Mouse (Mus musculus): ENCODE results near the gene Krt12. TPM values are rescaled to one million over a fixed set of nuclear protein-coding genes. Genes with fewer than 3 reads are reported as not detected.
A peak's percentile ranks its signal among the peaks of the same experiment; 100 is the strongest.

The Krt12 gene
- not detected in 2 replicates for total RNA-seq (2014; fragmentation: Nextera tagmentation)
- total RNA-seq (2017): not detected in 2 replicates

DNA sequence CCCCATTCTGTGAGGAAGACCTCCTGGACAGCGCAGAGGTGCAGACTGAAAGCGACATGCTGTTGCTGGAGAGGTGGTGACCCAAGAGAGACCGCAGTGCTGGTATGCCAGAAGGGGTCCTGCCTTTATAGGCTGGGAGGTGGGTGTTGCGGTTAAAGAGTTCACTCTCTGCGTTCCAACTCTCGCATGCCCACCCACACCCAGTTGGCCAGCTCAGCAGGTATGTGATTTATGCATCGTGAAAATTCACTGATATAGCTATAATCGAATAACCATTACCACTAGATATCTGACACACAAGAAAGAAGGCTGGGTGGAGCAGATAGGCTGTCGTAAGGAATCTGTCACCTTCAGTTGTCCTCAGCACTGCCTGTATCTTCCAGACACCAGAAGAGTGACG, at the start of gene Krt12:
Gene Krt12, minus strand, starts transcription at position 101 of the 400 bp plus-strand sequence.
- no peak for ATAC-seq (replicated peaks; ENCODE audit: low FRiP score, low TSS enrichment, poor library complexity, severe bottlenecking)

DNA sequence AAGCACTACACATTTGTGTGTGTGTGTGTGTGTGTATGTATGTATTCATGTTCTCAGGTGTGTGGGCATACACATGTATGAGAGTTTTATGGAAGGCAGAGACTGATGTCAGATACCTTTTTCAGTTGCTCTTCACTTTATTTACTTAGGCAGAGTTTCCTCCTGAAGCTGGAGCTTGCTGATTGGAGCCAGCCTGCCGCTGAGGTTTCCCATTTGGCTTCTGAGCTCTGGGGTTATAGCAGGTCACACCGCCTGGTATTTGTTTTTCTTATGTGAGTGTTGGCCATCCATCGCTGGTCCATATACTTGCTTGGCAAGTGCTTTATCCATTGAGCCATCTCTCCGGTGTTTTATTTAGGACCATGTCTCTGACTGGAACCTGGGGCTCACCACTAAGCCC, 47.2 kb upstream of the Krt12 start:
- no peak for ATAC-seq (replicated peaks; ENCODE audit: low FRiP score, low TSS enrichment, poor library complexity, severe bottlenecking)

DNA sequence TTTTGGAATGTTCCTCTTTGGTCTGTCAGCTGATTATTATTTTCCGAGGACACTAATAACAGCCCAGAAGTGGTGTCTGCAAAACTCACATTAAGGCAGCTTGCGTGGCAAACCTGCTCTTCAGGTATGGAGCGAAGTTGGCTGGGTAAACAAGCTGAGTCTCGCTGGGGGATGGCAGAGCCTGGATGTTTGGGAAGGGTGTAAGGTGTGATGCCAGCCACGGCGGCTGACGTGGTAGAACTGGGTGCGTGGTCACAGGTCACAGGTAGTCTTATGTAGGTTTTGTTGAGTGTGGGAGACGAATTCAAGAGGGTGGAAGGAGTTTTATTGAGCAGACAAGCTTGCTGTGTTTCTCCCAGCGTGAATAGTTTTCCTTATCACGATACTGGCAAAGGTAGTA, 46.5 kb upstream of the Krt12 start:
- no peak for ATAC-seq (replicated peaks; ENCODE audit: low FRiP score, low TSS enrichment, poor library complexity, severe bottlenecking)

DNA sequence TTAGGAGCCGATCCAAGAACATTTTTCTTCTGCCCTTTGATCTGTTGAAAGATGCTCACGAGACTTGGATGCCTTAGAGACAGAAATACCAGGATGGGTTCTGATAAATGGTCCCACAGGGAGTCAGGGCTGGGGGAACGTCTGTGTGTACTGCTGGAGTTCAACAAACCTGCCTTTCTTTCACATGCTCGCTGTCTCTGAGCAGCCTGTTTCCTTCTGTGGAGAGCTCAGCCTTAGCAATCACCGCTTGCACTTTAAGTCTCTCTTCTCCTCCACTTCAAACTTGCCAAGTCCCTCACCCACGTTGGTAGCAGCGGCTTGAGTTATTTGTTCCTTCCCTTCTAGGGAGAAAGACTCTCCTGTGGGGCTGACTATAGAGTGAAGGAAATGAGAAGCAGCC, 44.3 kb upstream of the Krt12 start:
- ATAC-seq (replicated peaks; ENCODE audit: low FRiP score, low TSS enrichment, poor library complexity, severe bottlenecking): no peak

DNA sequence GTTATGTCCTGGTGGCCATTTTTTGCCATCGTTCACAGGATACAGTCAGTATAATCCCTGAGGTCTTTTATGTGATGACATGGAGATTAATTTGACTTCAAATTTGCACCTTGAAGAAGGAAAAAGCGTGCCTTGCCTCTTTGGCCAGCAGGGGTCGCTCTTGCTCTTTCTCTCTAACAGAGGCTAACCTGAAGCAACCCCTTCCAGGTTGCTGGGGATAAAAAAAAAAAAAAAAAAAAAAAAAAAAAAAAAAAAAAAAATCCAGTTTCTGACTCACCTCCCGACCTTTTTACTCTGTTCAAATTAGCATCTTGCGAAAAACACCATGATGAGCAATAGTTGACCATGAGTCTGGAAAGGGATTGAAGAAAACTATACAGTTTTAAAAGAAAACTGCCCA, 42.8 kb upstream of the Krt12 start:
- ATAC-seq (replicated peaks; ENCODE audit: low FRiP score, low TSS enrichment, poor library complexity, severe bottlenecking): 0 out of 2 replicates have a peak, but pooled peaks have one; percentile 68

DNA sequence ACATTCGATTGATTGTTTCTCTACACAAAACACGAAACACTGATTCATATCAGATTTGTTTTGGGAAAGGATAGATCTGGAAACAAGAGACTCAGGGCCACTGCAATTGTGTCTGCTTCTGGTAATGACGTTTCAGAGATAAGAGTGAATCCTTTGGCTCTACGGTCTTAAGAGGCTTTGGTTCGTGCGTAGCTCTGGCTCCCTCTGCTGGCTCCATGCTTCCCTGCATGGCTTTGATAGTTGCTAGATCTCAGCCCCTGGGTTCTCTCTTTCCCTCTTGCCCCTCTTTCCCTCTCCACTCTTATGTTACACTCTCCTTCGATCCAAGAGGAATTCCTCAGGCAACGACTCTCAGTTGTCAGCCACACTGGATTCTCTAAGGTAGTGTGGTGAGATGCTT, 41.1 kb upstream of the Krt12 start:
- ATAC-seq (replicated peaks; ENCODE audit: low FRiP score, low TSS enrichment, poor library complexity, severe bottlenecking): peak; percentile 83

DNA sequence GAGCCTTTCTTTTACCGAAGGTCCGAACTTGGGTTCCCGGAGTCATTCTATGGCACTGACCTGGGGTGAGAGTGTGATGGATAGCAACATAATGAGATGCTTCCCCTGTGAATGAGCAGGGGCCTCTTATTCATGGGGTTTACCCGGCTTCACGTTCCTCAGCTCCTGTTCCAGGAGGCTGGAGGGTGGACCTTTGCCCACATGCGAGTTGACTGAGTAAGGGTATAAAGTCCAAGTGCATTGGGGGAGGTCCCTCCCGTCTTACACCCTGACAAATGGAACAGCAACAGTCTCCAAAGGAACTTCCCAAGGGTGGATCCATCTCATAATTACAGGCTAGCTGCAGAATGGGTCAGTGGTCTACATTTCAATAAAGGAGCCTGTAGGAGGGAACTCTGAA, 39.7 kb upstream of the Krt12 start:
- no peak for ATAC-seq (replicated peaks; ENCODE audit: low FRiP score, low TSS enrichment, poor library complexity, severe bottlenecking)

DNA sequence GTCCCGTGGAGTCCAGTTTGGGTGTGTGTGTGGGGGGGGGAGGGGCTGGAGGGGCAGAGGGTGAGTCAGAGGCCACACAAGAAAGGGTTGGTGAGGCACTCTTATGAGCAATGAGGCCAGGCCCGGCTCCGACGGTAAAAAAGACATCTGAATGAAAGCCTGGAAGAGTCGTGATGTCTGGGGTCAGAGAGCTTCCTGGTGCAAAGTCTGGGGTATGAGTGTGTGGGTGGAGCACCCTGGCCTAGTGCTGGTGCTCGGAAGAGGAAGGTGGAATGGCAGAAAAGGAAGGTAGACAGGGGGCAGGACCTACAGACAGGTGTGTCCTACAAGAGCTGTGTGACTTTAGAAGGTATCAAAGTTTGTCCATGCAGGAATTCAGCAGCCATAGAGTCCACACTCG, 36.8 kb upstream of the Krt12 start:
- no peak for ATAC-seq (replicated peaks; ENCODE audit: low FRiP score, low TSS enrichment, poor library complexity, severe bottlenecking)

DNA sequence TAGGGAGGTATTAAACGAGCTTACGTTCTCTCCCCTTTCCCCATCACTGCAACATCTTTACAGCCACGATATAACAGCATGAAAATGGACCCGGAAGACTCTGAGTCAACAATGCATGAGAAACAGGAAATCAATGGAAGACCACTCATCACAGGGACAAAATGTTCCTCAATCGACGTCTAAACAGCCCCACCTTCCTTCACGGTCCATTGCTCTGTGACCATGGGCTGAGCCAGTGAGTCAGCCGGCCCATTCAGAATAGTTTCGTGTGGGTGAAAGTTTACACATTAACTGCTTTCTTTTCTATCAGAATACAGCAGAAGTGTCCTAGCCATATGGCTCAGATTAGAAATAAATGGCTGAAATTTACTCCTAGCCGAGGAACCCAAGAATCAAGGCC, 32.7 kb upstream of the Krt12 start:
- ATAC-seq (replicated peaks; ENCODE audit: low FRiP score, low TSS enrichment, poor library complexity, severe bottlenecking): no peak

DNA sequence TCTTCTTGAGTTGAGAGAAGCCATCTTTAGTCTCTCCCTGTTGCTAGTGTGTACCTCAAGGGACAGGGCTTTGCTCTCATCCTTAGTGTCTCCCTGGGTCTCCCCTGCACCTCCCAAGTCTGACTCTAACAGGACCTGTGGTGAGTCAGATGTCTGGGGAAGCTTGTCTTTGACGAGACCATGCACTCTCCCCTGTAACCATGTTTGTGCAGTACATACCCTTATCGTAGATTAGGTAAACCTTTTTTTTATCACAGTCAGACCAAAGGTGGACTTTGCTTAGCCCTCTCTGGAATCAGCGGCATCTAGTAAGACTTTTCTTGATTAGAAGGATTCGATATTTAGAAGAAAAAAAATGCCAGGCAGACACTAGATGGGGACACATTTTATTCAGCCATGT, 32.0 kb upstream of the Krt12 start:
- ATAC-seq (replicated peaks; ENCODE audit: low FRiP score, low TSS enrichment, poor library complexity, severe bottlenecking): no peak

DNA sequence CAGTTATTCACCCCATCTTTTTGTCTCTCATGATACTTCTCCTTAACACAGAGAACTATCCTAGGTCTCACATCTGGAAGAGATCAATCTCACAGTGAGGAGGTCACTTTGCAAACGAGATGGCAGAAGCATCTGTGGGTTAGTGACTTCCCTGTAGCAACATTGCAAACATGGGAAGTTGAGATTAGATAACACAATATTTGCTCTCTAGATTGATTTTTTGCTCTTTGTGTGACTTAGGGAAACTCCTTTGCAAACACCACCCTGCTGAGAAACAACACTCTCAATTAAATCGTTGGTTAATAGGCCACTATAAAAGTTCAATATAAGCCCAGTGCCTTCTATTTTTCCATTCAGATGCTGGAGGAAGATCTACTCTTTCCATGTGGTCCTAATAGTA, 26.7 kb upstream of the Krt12 start:
- no peak for ATAC-seq (replicated peaks; ENCODE audit: low FRiP score, low TSS enrichment, poor library complexity, severe bottlenecking)

DNA sequence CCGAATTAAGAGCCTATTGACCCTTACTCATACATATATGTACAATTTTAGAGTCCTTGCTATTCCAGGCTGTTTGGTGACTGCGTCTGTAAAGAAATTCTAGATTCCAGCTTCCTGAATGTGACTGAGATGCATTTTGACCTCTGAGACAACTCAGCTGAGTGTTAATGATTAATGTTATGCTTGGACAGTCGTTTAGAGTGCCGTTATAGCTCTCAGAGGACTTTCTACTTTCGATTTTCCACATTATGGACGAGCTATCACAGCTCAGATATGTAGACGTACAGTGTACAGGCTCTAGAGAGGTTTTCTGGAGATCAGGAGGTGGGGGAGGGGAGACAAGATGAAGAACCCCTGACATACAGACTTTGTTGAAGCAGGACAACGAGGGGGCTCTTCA, 19.2 kb upstream of the Krt12 start:
- ATAC-seq (replicated peaks; ENCODE audit: low FRiP score, low TSS enrichment, poor library complexity, severe bottlenecking): no peak

DNA sequence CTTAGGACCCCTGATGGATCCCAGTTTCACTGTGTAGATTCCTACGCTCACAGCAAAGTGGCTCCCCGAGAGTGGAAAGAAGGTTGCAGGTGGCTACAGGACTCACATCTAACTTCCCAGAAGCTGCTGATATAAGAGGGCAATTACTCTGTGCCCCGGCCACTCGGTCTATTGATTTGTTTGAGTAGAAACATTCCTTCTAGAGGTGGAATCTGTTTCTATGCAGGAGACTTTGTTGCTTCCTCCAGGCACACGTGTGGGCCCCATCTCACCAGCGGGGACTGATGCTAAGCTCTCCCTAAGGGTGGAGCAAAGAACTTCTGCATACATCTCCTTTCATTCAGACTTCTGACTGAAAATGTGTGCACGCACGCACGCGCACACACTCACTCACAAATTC, 17.4 kb upstream of the Krt12 start:
- ATAC-seq (replicated peaks; ENCODE audit: low FRiP score, low TSS enrichment, poor library complexity, severe bottlenecking): no peak

DNA sequence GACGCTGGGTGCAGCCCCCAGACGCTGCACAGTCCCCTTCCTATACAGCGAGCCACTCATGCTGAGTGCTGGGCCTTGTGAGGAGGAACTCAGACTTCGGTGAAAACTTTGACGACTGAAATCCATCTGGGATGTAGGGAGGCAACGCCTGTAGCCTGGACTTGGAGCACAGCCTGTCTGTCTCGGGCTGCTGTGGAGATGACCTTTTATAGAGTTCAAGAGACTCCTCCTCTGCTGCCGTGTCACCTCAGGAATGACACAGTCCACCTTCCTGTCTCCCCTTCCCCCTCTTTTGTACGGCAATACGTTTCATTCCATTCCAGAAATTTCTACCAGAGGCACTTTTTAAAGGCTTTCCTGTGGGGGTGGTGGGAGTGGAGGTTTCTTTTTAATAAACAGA, 15.9 kb upstream of the Krt12 start, which contains the start of gene Krt20:
Gene Krt20, minus strand, starts transcription at position 179 of the 400 bp plus-strand sequence.
- ATAC-seq (replicated peaks; ENCODE audit: low FRiP score, low TSS enrichment, poor library complexity, severe bottlenecking): no peak

DNA sequence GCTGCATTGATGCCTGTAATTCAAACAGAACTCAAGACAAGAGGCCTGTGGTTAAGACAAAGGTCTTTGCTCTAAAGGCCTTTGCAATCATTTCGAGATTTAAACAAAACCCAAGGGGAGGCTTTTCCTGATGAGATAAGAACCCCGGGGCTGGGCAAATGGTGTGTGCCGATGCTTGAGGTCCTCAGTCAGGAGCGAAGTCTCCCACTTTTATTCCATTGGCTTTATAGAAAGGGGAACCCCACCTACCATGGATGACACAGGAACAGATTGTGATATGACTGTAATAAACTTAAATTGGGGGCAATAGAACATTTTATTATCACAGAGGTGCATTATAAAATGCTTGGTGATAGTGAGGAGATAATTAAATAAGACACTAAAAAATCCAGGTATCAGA, 14.6 kb upstream of the Krt12 start:
- ATAC-seq (replicated peaks; ENCODE audit: low FRiP score, low TSS enrichment, poor library complexity, severe bottlenecking): no peak

DNA sequence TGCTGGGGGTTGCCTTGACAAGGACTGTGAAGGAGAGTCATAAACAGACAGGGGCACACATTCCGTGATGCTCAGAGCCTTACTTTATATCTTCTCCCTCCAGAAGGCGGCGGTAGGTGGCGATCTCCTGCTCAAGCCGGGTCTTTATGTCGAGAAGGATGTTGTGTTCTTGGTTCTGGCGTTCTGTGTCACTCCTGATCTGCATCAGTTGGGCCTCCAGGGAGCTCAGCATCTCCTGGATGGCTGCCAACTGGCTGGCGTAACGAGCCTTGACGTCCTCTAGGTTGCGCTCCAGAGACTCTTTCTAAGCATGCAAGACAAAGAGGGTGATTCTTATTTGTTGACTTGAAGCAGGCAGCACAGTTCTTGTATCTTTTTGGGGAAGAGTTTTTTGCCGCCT, 8.6 kb upstream of the Krt12 start:
- no peak for ATAC-seq (replicated peaks; ENCODE audit: low FRiP score, low TSS enrichment, poor library complexity, severe bottlenecking)

DNA sequence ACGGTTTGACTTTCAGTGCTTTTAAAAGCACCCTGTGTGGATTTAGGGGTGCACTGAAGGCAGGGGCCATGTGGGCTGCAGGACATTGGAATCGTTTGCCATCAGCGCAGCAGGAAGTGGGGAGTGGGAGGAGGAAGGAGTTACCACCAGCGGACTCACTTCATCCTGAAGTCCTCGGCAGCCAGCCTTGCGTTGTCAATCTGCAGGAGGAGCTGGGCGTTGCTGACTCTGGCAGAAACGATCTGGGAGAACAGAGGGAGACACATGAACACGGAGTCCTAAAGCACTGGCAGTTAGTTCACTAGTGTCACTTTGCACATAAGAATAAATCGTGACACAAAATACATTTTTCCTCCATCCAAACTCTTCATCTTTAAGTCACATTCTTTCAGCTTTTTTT, 1.5 kb downstream of the Krt12 start:
- no peak for ATAC-seq (replicated peaks; ENCODE audit: low FRiP score, low TSS enrichment, poor library complexity, severe bottlenecking)

DNA sequence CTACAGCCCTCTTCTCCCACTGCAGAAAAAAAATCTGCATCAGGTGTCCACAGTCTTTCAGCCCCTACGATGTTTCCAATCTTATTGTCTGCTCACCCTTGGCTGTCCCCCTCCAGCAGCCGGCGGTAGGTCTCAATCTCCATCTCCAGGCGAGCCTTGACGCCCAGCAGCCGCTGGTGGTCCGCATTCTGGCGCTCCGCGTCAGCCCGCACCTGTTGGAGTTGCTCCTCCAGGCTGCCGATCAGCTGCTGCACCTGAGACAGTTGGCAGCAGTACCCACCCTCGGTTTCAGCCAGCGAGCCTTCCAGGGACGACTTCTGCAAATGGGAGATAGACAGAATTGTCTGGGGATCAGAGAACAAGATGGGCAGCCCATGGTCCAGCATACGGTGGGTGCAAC, 4.2 kb downstream of the Krt12 start:
- no peak for ATAC-seq (replicated peaks; ENCODE audit: low FRiP score, low TSS enrichment, poor library complexity, severe bottlenecking)

DNA sequence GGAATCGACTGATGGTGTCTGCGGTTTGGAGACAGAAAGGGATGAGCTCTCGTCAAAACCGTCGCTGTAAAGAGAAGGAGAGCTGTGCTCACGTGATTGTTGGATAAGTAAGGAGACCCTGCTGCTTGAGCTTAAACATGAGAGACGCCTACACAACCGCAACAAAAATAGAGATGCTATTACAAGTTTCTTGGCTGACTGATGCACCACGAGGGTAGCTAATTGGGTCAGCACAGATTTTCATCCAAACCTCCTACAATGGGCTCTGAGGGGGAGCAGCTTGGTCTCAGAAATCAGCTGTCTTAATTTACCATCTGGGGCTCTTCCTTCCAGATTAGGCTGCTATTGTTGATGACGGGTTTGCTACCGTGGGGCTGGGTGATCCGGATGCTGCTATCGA, 5.2 kb downstream of the Krt12 start:
- ATAC-seq (replicated peaks; ENCODE audit: low FRiP score, low TSS enrichment, poor library complexity, severe bottlenecking): no peak

DNA sequence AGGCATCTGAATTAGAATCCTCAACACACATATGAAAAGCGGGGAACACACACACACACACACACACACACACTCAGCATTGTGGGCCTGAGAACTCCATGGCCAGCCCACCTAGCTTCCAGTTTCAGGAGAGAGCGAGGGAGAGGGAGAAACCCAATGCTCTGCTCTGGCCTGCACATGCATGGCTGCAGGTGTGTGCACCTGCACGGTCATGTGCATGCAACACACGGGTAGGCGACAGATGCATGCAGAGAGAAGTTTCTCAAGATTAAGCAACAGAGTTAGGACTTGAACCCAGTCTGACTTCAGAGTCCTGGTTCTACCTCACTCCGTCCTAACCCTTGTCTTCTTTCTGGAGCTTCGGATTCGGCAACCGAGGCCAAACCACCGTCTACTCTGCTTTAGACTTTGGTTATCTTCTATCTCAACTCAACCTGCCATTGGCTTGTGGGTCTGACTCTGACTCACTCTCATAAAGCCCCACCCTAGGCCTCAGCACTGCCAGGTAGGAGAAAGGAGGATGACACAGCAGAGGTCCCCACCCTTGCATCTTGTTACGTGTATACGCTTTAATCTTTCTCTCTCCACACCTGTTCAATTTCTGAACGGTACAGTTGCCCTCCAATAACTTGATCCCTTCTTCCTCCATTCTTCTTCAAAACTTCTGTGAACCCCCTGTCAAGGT, 7.5 kb downstream of the Krt12 start:
- no peak for ATAC-seq (replicated peaks; ENCODE audit: low FRiP score, low TSS enrichment, poor library complexity, severe bottlenecking)

DNA sequence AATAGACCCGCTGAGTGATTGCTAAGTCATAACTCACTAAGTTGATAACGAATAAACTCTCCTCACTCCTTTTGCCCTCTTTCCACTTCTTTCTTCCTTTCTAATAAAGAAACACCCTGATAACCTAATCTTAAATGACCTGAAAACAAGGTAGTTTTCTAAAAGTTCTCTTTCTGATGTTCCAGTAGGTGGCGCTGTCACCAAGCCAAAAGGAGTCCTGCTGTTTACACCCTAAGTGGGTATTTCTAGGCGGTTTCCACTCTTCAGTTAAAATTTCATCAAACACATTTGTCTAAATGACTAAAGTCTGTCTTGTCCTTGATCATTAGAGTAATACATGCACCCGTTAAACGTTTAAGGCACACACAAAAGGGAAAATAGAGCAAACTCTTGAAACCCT, 8.8 kb downstream of the Krt12 start:
- no peak for ATAC-seq (replicated peaks; ENCODE audit: low FRiP score, low TSS enrichment, poor library complexity, severe bottlenecking)

DNA sequence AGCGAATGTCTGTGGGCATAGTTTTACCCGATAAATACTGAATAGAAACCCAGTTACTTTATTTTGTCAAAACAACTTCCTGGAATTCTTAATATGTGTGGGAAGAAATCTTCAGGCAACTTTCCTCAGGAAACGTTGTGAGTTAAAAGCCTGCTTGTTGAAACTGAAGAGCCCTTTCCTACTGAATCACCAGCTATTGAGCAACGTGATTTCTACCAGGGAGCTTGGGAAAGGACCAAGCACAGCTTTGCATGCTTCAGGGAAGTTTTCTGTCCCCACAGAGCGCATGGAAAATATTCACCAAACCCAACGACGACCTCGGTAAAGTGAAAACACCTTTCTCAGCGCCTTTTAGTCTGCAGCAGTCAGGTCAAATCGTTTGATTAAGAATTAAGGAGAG, 15.9 kb downstream of the Krt12 start:
- ATAC-seq (replicated peaks; ENCODE audit: low FRiP score, low TSS enrichment, poor library complexity, severe bottlenecking): no peak
